Mouse (Mus musculus) lung, postnatal 0 days (tissue): ENCODE results near the gene Gid4.

Experiments
- CTCF ChIP-seq: IDR thresholded peaks from 2 replicates; pipeline ENCODE4 v1.5.1; 2016; ENCODE audit warnings: antibody characterized with exemption, mild to moderate bottlenecking
- EP300 ChIP-seq: IDR thresholded peaks from 2 replicates; pipeline ENCODE4 v1.6.1; 2016; ENCODE audit warnings: antibody characterized with exemption, mild to moderate bottlenecking, control low read depth

DNA sequence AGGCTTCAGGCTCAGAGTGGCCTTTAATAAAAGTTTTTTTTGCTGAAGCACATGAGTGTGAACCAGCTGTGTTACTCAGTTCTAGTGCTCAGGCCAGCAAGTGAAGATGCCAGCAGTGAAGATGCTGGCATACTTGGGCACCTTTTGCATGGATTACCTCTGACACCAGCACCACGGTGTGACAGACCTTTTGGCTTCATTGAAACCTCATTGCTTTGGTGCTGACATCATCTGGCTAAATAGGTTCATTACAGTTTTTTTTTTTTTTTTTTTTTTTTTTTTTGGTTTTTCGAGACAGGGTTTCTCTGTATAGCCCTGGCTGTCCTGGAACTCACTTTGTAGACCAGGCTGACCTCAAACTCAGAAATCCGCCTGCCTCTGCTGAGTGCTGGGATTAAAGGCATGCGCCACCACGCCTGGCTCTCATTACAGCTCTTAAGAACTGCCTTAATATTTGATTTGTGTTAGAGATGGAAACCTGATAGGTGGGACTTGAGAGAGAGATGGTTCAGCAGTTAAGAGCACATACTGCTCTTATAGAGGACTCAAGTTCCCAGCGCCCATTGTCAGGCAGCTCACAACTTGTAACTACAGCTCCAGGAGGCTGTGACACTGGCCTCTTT, 5.2 kb downstream of the Gid4 start:
- TF ChIP-seq CTCF = peak; percentile 16; the same call in 1 of the 2 replicates
- TF ChIP-seq EP300 = no peak
